Mouse (Mus musculus) neural tube, postnatal 0 days (tissue): Measurements from ENCODE around the gene Gpr141. TPM values are rescaled to one million over a fixed set of nuclear protein-coding genes. Genes with fewer than 3 reads are reported as not detected.

Experiments
- polyA plus RNA-seq: library from polyadenylated mRNA; unstranded; fragments of >200 nt; fragmentation: Nextera tagmentation; extraction: Ambion mirVana; gene quantifications from 2 replicates; pipeline ENCODE4 v1.2.1, GENCODE M21; 2015

The Gpr141 gene
- 0.10 TPM in 1 of 2 replicates, not detected in the other for polyA plus RNA-seq

GRCm38 (mm10) chr13:19824071-19824470, at the start of gene Gpr141:
Gpr141 (minus strand) TSS chr13:19824257.

Other genes with a start within 250 kb of the Gpr141 start
- 36.2 and 45.0 TPM in 2 replicates for gene Epdr1, start 204.3 kb downstream of the Gpr141 start, polyA plus RNA-seq
- 3.3 and 3.8 TPM in 2 replicates for gene Sfrp4, start 201.2 kb downstream of the Gpr141 start, polyA plus RNA-seq
- gene Nme8, start 126.5 kb downstream of the Gpr141 start, polyA plus RNA-seq: not detected in 2 replicates